Mouse (Mus musculus): ENCODE measurements at regions not wholly inside any gene's neighbourhood (a gene's known extent, or its start where the extent isn't known, plus 50 kb on each side); places are given as distances from the start of the nearest gene placed in this dataset.

- TF ChIP-seq CTCF (IDR thresholded peaks at IDR 0.05; ENCODE audit: control insufficient read depth, insufficient read depth, low read length) = no peak
- no peak for TF ChIP-seq POLR2A (IDR thresholded peaks at IDR 0.05; ENCODE audit: borderline replicate concordance, control insufficient read depth, low read depth, low read length)
Observed at GRCm38 (mm10) chr12:109400041-109400440, 52.6 kb upstream of the Dlk1 start.
